Mouse (Mus musculus) MEL (cell line): ENCODE measurements around the gene Hoxb8. TPM values are rescaled to one million over a fixed set of nuclear protein-coding genes. Genes with fewer than 3 reads are reported as not detected.

ENCODE experiments used
- DNase-seq: peaks from one replicate; pipeline ENCODE4 v3.0.0; 2011; ENCODE audit warnings: low read depth, low spot score
- H3K27ac ChIP-seq: 2 replicates; pipeline ENCODE4 v1.5.1; 2012; ENCODE audit warnings: low read depth, mild to moderate bottlenecking, control low read depth, low read length, moderate library complexity; ENCODE audit not compliant: control insufficient read depth
- H3K27me3 ChIP-seq, 2 experiments: fragments of 150-350 bp in 1 of 2; sonication (generic) in 1 of 2; 2 replicates each; pipeline ENCODE4 v1.6.1; 2012; ENCODE audit warnings: low read length in 2 of 2, mild to moderate bottlenecking in 2 of 2, improper control_type of control experiment in 1 of 2, moderate library complexity in 1 of 2; ENCODE audit not compliant: insufficient read depth in 2 of 2, control insufficient read depth in 1 of 2
- H3K36me3 ChIP-seq, 2 experiments: 2 replicates each; pipeline ENCODE4 v1.6.1; 2012 to 2014; ENCODE audit warnings: low read length in 2 of 2, improper control_type of control experiment in 1 of 2, inconsistent platforms in 1 of 2, mild to moderate bottlenecking in 1 of 2; ENCODE audit not compliant: insufficient read depth in 2 of 2, control insufficient read depth in 1 of 2
- H3K4me1 ChIP-seq, 2 experiments: fragments of 150-350 bp in 1 of 2; sonication (generic) in 1 of 2; 2 replicates each; pipeline ENCODE4 v1.6.1; 2012; ENCODE audit warnings: low read length in 2 of 2, improper control_type of control experiment in 1 of 2, mild to moderate bottlenecking in 1 of 2; ENCODE audit not compliant: insufficient read depth in 2 of 2, control insufficient read depth in 1 of 2
- H3K4me3 ChIP-seq, 2 experiments: fragments of 150-350 bp in 1 of 2; sonication (generic) in 1 of 2; 2 replicates each; pipeline ENCODE4 v1.5.1; 2012; ENCODE audit warnings: low read depth in 2 of 2, low read length in 2 of 2, mild to moderate bottlenecking in 2 of 2, moderate library complexity in 2 of 2, control low read depth in 1 of 2, improper control_type of control experiment in 1 of 2; ENCODE audit not compliant: control insufficient read depth in 1 of 2, insufficient read depth in 1 of 2
- H3K79me2 ChIP-seq: 2 replicates; pipeline ENCODE4 v1.6.1; 2012; ENCODE audit warnings: mild to moderate bottlenecking, low read length, moderate library complexity; ENCODE audit not compliant: control insufficient read depth, poor library complexity, insufficient read depth
- H3K9ac ChIP-seq: 2 replicates; pipeline ENCODE4 v1.6.1; 2012; ENCODE audit warnings: low read depth, mild to moderate bottlenecking, control low read depth, low read length, moderate library complexity; ENCODE audit not compliant: control insufficient read depth, poor library complexity, severe bottlenecking
- H3K9me3 ChIP-seq: fragments of 150-350 bp; sonication (generic); replicated peaks from 2 replicates; pipeline ENCODE4 v1.6.1; 2012; ENCODE audit warnings: mild to moderate bottlenecking, low read length, improper control_type of control experiment, moderate library complexity; ENCODE audit not compliant: insufficient read depth
- CTCF ChIP-seq, 3 experiments: IDR thresholded peaks in 2 of 3; conservative IDR thresholded peaks in 1 of 3; 2 replicates each; pipeline ENCODE4 v1.5.1; 2011 to 2012; ENCODE audit warnings: low read length in 3 of 3, low read depth in 2 of 3, mild to moderate bottlenecking in 2 of 3, improper control_type of control experiment in 1 of 3, inconsistent platforms in 1 of 3, mixed read lengths in 1 of 3, moderate library complexity in 1 of 3; ENCODE audit not compliant: control insufficient read depth in 1 of 3, insufficient read depth in 1 of 3, poor library complexity in 1 of 3, severe bottlenecking in 1 of 3
- E2F4 ChIP-seq: IDR thresholded peaks from 2 replicates; pipeline ENCODE4 v1.6.1; 2011; ENCODE audit warnings: low read depth, low read length, improper control_type of control experiment, borderline replicate concordance
- ELF1 ChIP-seq: IDR thresholded peaks from 2 replicates; pipeline ENCODE4 v1.6.1; 2014; ENCODE audit warnings: low read depth, mild to moderate bottlenecking, inconsistent platforms, low read length, improper control_type of control experiment, moderate library complexity
- EP300 ChIP-seq, 2 experiments: IDR thresholded peaks; 2 replicates each; pipeline ENCODE4 v1.6.1; 2011; ENCODE audit warnings: improper control_type of control experiment in 2 of 2, low read length in 2 of 2, low read depth in 1 of 2, mild to moderate bottlenecking in 1 of 2
- HCFC1 ChIP-seq: IDR thresholded peaks from 2 replicates; pipeline ENCODE4 v1.6.1; 2012; ENCODE audit warnings: low read depth, mild to moderate bottlenecking, inconsistent platforms, low read length, improper control_type of control experiment, moderate library complexity
- MAFK ChIP-seq: IDR thresholded peaks from 2 replicates; pipeline ENCODE4 v1.6.1; 2011; ENCODE audit warnings: low read depth, mild to moderate bottlenecking, low read length, improper control_type of control experiment, borderline replicate concordance
- MAX ChIP-seq: IDR thresholded peaks from 2 replicates; pipeline ENCODE4 v1.6.1; 2011; ENCODE audit warnings: low read length, improper control_type of control experiment
- MAZ ChIP-seq: IDR thresholded peaks from 2 replicates; pipeline ENCODE4 v1.6.1; 2012; ENCODE audit warnings: low read depth, mild to moderate bottlenecking, inconsistent platforms, low read length, improper control_type of control experiment
- MEF2A ChIP-seq: IDR thresholded peaks from 2 replicates; pipeline ENCODE4 v1.6.1; 2014; ENCODE audit warnings: low read depth, mild to moderate bottlenecking, inconsistent platforms, low read length, improper control_type of control experiment; ENCODE audit not compliant: poor library complexity, insufficient replicate concordance, severe bottlenecking; ENCODE audit errors: extremely low read depth
- MXI1 ChIP-seq: IDR thresholded peaks from 2 replicates; pipeline ENCODE4 v1.6.1; 2011; ENCODE audit warnings: mild to moderate bottlenecking, low read depth, low read length, improper control_type of control experiment
- MYC ChIP-seq: IDR thresholded peaks from 2 replicates; pipeline ENCODE4 v1.6.1; 2011; ENCODE audit warnings: low read depth, mild to moderate bottlenecking, low read length, improper control_type of control experiment, moderate library complexity
- NELFE ChIP-seq: IDR thresholded peaks from 2 replicates; pipeline ENCODE4 v1.6.1; 2011; ENCODE audit warnings: low read depth, low read length, improper control_type of control experiment
- NRF1 ChIP-seq: IDR thresholded peaks from 2 replicates; pipeline ENCODE4 v1.6.1; 2014; ENCODE audit warnings: low read depth, mild to moderate bottlenecking, inconsistent platforms, low read length, improper control_type of control experiment, moderate library complexity; ENCODE audit not compliant: poor library complexity, insufficient read depth, severe bottlenecking
- POLR2A ChIP-seq, 2 experiments: IDR thresholded peaks; 2 replicates each; pipeline ENCODE4 v1.6.1; 2011 to 2012; ENCODE audit warnings: low read length in 2 of 2, mild to moderate bottlenecking in 2 of 2, control low read depth in 1 of 2, improper control_type of control experiment in 1 of 2, low read depth in 1 of 2, moderate library complexity in 1 of 2; ENCODE audit not compliant: control insufficient read depth in 1 of 2, insufficient read depth in 1 of 2, poor library complexity in 1 of 2
- RAD21 ChIP-seq: IDR thresholded peaks from 2 replicates; pipeline ENCODE4 v1.6.1; 2011; ENCODE audit warnings: mild to moderate bottlenecking, low read depth, low read length, improper control_type of control experiment
- RCOR1 ChIP-seq: IDR thresholded peaks from 2 replicates; pipeline ENCODE4 v1.6.1; 2012; ENCODE audit warnings: low read depth, mild to moderate bottlenecking, inconsistent platforms, low read length, improper control_type of control experiment
- SMC3 ChIP-seq: IDR thresholded peaks from 2 replicates; pipeline ENCODE4 v1.6.1; 2011; ENCODE audit warnings: low read depth, low read length, improper control_type of control experiment
- TAL1 ChIP-seq: IDR thresholded peaks from 2 replicates; pipeline ENCODE4 v1.6.1; 2012; ENCODE audit warnings: mild to moderate bottlenecking, inconsistent platforms, low read length, moderate library complexity, mixed read lengths
- TBP ChIP-seq: IDR thresholded peaks from 2 replicates; pipeline ENCODE4 v1.8.0; 2011; ENCODE audit warnings: low read depth, low read length, improper control_type of control experiment
- ZC3H11A ChIP-seq: IDR thresholded peaks from 2 replicates; pipeline ENCODE4 v1.6.1; 2012; ENCODE audit warnings: low read depth, mild to moderate bottlenecking, inconsistent platforms, low read length, improper control_type of control experiment
- ZKSCAN1 ChIP-seq: IDR thresholded peaks from 2 replicates; pipeline ENCODE4 v1.6.1; 2012; ENCODE audit warnings: low read depth, mild to moderate bottlenecking, inconsistent platforms, low read length, improper control_type of control experiment, moderate library complexity
- ZNF384 ChIP-seq: IDR thresholded peaks from 2 replicates; pipeline ENCODE4 v1.6.1; 2012; ENCODE audit warnings: low read depth, mild to moderate bottlenecking, inconsistent platforms, low read length, improper control_type of control experiment
- polyA plus RNA-seq, 2 experiments: library from polyadenylated mRNA; stranded (reverse) in 1 of 2; unstranded in 1 of 2; fragments of >175 nt in 1 of 2; fragments of >200 nt in 1 of 2; gene quantifications; 2 replicates each; pipeline versions ENCODE4 v1.2.1 to v1.2.4; 2012; ENCODE audit warnings: low replicate concordance in 2 of 2, low read depth in 1 of 2; ENCODE audit not compliant: insufficient read length in 2 of 2, insufficient read depth in 1 of 2, missing spikeins in 1 of 2
- total RNA-seq: library from RNA; depleted of rRNA; stranded (reverse); fragments of 300-350 nt; gene quantifications from 2 replicates; pipeline ENCODE4 v1.2.3, GENCODE M21; 2012

Gene Hoxb8
- total and polyA plus RNA-seq, 3 experiments, result not detected

DNA sequence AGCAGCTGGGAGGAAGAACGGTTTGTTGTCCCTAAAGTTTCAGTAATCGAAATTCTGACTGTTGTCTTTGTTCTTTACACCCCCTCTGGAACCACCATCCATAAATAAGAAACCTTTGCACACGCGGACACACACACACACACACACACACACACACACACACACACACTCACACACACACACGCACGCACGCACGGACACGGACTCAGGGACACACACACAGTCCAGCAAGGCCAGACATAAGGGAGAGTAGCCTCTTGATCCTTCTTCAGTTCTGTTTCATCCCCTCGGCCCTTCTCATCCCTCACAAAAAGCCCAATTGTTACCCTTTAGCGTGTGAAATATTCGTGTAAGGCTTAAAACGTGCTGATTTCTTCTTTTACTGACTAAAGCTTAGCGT lies 3.4 kb upstream of the Hoxb8 start:
- H3K4me1 ChIP-seq, result no peaks in the 10 kb centered on the region
- H3K9me3 ChIP-seq, result no peaks in the 10 kb centered on the region
- H3K4me3 ChIP-seq, result no peak overlapping the region
- TF ChIP-seq POLR2A (IDR thresholded peaks at IDR 0.05; ENCODE audit: control insufficient read depth in 1 of 2, insufficient read depth in 1 of 2, low read depth in 1 of 2, low read length in 2 of 2, poor library complexity in 1 of 2) (no peak), ZKSCAN1 (no peak), NRF1 (no peak), ZC3H11A (no peak)
- TF ChIP-seq, all 39 proteins: peak for 0
- Histone ChIP-seq H3K27ac (no peak overlapping the region), H3K27me3 (peaks cover 2 to 8% of the 10 kb centered on the region in 2 experiments), H3K79me2 (no peaks in the 10 kb centered on the region), H3K9ac (no peak overlapping the region), H3K36me3 (no peaks in the 10 kb centered on the region)
- DNase-seq, result no peak

DNA sequence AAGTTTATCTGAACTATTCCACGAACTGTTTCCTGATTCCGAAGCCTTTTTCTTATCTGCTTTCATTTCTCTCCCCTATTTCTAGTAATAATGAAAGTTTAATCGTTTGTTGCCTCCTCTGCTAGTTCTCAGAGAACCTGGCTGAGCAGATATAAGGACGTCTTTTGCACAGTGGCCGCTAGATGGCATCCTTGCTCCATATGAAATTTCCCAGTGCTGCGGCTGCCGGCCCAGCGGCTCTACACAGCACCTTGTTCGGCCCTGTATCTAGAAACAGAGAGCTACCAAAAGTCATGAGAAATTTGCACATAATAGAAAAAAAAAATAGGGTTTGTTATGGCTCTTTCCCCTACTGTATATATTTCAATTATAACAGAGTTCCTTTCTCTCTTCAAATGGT lies 2.9 kb upstream of the Hoxb8 start:
- H3K79me2 ChIP-seq, result no peaks in the 10 kb centered on the region
- H3K27ac ChIP-seq, result no peak overlapping the region
- no peaks in the 10 kb centered on the region for H3K9me3 ChIP-seq
- H3K27me3 ChIP-seq, result peaks cover 2 to 8% of the 10 kb centered on the region in 2 experiments
- no peak overlapping the region for H3K9ac ChIP-seq
- no peaks in the 10 kb centered on the region for H3K4me1 ChIP-seq
- no peak overlapping the region for H3K4me3 ChIP-seq
- H3K36me3 ChIP-seq, result no peaks in the 10 kb centered on the region
- DNase-seq, result peak; percentile 84
- TF ChIP-seq ZNF384 (0 out of 2 replicates have a peak, but pooled peaks have one; percentile 27), RAD21 (peak; percentile 98), EP300 (IDR thresholded peaks at IDR 0.05; ENCODE audit: low read depth in 1 of 2, low read length in 2 of 2) (no peak), ELF1 (no peak), MEF2A (no peak), CTCF (IDR thresholded peaks at IDR 0.05 in 2 of 3, conservative IDR thresholded peaks at IDR 0.05 in 1 of 3; ENCODE audit: control insufficient read depth in 1 of 3, insufficient read depth in 1 of 3, low read depth in 2 of 3, low read length in 3 of 3, poor library complexity in 1 of 3, severe bottlenecking in 1 of 3) (peak; percentile 65 to 99 (median 95)), ZC3H11A (peak; percentile 92), MAFK (no peak), SMC3 (peak; percentile 94)

GRCm38 (mm10) chr11:96279421-96280233 lies 2.1 kb upstream of the Hoxb8 start:
- no peak for DNase-seq
- Histone ChIP-seq H3K27ac (no peak overlapping the region), H3K27me3 (peaks cover 2 to 8% of the 10 kb centered on the region in 2 experiments), H3K79me2 (no peaks in the 10 kb centered on the region), H3K4me1 (no peaks in the 10 kb centered on the region), H3K36me3 (no peaks in the 10 kb centered on the region), H3K9ac (no peak overlapping the region), H3K4me3 (no peak overlapping the region), H3K9me3 (no peaks in the 10 kb centered on the region)
- TF ChIP-seq MAX (no peak), RCOR1 (no peak), MEF2A (no peak), SMC3 (no peak), TBP (no peak), HCFC1 (no peak), TAL1 (no peak), MXI1 (no peak), MAZ (no peak), E2F4 (no peak), NELFE (no peak), ZC3H11A (no peak), MYC (no peak), POLR2A (IDR thresholded peaks at IDR 0.05; ENCODE audit: control insufficient read depth in 1 of 2, insufficient read depth in 1 of 2, low read depth in 1 of 2, low read length in 2 of 2, poor library complexity in 1 of 2) (no peak)
